Mouse (Mus musculus): Measurements from ENCODE around the gene Snd1. TPM values are rescaled to one million over a fixed set of nuclear protein-coding genes. Genes with fewer than 3 reads are reported as not detected.

The Snd1 gene
- total RNA-seq (2021), result 100 to 1,000 TPM; 115 to 117 TPM
- long read RNA-seq, transcript Snd1-201 (24 exons, 3,482 nt), result major isoform, 85 of 117 reads
- long read RNA-seq, partial matches to known transcripts, result 22 of 117 reads
- long read RNA-seq, other reads (novel, unspliced or antisense), result 10 of 117 reads

GRCm38 (mm10) chr6:28474839-28475238 lies at the start of gene Snd1:
Snd1 (plus strand) TSS chr6:28475139.
- DNase-seq (ENCODE audit: low spot score in 2 of 2), result no peak

GRCm38 (mm10) chr6:28427096-28427839 lies 47.7 kb upstream of the Snd1 start, which contains the start of gene Fscn3:
Fscn3 (plus strand) TSS chr6:28427789.
- DNase-seq (ENCODE audit: low spot score in 2 of 2), result no peak

GRCm38 (mm10) chr6:28428290-28428689 lies 46.6 kb upstream of the Snd1 start, which contains the start of gene Gcc1:
Gcc1 (minus strand) TSS chr6:28428390.
- no peak for DNase-seq (ENCODE audit: low spot score in 2 of 2)

DNA sequence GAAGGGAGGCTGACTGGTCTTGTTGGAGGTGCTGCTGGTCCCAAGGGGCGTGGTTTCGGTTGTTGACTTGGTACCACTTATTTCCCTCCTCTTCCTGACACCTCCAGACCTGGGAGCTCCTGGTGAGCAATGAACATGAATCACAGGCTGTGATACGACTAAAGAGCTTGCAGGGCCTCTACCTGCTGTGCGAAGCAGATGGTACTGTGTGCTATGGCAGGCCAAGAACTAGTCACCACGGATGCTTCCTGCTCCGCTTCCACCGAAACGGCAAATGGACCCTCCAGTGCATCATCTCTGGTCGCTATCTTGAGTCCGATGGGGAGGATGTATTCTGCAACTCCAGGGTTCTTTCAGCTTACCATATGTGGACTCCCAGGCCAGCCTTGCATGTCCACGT lies 45.1 kb upstream of the Snd1 start:
- DNase-seq (ENCODE audit: low spot score in 2 of 2), result no peak

DNA sequence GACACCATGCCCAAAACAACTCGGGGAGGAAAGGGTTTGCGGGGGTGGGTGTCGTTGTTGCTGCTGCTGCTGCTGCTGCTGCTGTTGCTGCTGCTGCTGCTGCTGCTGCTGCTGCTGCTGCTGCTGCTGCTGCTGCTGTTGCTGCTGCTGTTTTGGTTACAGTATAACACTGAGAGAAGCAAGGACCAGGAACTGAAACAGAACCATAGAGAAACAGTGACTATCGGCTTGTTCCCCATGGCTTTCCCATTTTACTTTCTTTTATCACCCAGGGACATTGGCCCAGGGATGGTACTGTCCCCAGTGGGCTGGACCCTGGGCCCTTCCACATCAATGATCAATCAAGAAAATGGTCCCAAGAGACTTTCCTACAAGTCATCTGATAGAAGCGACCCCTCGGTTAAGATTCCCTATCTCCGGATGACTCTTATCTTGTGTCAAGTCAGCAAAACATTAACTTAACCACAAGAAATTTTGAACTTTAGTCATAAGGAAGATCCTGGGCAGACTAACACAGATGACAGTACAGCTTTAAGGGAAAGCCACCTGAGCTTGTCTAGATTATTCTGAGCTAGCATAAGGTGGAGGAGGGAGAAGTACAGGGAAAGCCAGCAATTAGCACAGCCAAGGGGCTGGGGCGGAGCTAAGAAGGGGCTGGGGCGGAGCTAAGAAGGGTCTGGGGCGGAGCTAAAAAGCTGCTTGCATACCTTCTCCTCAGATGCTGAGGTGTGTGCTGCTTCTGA lies 44.0 kb upstream of the Snd1 start:
- no peak for DNase-seq (ENCODE audit: low spot score in 2 of 2)

DNA sequence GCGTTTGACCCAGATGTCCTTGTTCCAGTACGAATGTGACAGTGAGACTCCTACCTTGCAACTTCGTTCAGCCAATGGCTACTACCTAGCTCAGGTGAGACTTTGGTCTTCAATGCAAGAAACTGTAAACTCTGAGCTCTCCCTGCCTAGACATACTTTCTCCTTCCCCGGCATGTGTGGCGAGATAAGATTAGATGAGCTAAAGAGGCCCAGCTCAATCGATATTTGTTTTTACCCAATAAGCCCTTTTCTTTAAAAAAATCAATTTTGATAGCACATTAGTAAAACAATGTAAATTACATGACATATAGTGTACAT lies 43.4 kb upstream of the Snd1 start:
- no peak for DNase-seq (ENCODE audit: low spot score in 2 of 2)

- no peak for DNase-seq (ENCODE audit: low spot score in 2 of 2)
Measured at GRCm38 (mm10) chr6:28447937-28448336, 27.0 kb upstream of the Snd1 start.

GRCm38 (mm10) chr6:28449253-28449652 lies 25.7 kb upstream of the Snd1 start, which contains the start of gene Pax4:
Pax4 (minus strand) TSS chr6:28449353.
- no peak for DNase-seq (ENCODE audit: low spot score in 2 of 2)

DNA sequence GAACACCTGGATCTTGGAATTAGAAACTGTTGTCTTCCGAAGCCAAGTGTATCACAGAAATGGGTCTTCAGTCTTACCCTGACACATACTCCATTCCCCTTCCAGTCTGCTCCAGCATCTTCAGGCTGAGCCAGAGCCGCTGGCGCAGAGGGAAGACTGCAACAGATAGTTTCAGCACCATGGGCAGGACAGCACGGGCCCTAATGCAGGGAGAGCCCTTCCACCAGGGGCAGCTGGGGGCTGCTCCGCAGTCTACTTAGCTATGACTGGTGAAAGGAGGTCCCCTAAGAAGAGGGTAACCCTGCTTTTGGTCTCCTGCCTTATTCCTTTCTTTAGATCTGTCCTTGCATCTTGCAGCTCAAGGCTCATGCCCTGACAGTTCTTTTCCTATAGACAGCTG lies 24.5 kb upstream of the Snd1 start:
- DNase-seq (ENCODE audit: low spot score in 2 of 2), result no peak

DNA sequence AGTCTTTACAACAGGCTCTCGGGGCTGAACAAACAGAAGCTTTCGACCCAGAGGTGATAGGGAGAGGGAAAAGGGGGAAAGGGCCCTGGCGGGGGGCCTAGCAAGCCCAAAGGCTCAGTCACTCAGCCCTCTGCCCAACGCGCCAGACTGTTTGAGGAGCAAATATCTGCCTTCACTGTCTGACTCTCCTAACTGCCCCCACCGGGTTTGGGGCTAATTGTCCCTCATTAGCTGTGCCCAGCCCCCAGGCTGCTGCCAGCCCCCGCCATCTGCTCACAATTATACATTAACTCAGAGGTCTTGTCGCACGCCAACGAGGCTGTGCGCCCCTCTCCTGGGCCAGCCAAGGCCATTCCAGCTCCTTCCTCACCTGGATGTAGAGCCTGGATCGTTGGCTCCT lies 24.0 kb upstream of the Snd1 start:
- DNase-seq (ENCODE audit: low spot score in 2 of 2), result no peak

- no peak for DNase-seq (ENCODE audit: low spot score in 2 of 2)
Measured at GRCm38 (mm10) chr6:28459221-28459668, 15.7 kb upstream of the Snd1 start.

DNA sequence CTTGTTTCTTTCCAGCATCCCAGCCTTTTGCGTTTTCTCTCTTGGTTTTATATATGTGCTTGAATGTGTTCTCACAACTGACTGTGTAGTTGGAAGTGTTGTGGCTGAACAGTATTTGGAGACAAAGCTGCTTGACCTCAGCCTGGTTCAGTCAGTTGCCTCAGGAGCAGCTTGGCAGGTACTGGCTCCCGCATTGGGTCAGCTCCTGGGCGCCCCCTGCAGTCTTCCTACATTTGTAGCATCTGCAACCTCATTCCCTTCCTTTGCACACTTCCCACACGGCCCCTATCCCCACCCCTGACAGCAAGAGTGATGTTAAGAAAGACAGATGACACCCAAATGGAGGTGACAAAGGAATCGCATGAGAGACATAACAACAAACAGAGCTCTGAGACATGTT lies 14.4 kb upstream of the Snd1 start:
- DNase-seq (ENCODE audit: low spot score in 2 of 2), result peak in 1 of 2 experiments; percentile 74

DNA sequence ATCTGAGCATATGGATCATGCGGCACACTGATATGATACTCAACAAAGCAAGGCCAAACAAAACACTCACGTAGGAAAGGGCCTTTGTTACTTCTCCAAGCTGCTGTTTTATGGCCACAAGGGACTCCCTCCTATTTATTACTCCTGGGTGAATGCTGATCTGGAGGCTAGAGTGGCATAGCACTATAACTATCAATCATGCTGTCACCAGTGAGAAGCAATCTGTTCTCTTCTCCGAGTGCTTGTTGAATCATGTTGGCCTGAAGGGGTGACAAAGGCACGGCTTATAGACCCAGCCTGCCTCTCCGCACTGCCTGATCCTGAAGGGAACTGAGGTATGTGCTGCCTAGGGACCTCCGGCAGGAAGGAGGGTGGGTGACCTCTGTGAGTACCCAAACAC lies 10.3 kb upstream of the Snd1 start:
- no peak for DNase-seq (ENCODE audit: low spot score in 2 of 2)

GRCm38 (mm10) chr6:28470017-28470602 lies 4.8 kb upstream of the Snd1 start:
- DNase-seq (ENCODE audit: low spot score in 2 of 2), result no peak

DNA sequence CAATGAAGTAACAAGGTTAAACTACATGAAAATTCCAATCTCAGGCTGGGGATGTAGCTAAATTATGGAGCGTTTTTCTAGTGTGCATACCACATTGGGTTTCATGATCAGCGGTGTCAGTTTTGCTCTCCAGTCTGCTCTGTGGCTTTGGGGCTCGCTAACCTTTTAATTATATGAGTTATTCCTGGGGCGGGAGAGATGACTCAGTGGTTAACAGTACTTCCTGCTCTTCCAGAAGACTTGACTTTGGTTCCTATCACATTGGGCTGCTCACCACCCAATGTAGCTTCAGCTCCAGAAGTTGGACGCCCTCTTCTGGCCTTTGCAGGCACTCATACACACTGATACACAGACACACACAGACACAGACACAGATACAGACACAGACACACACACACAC lies 4.3 kb upstream of the Snd1 start:
- DNase-seq (ENCODE audit: low spot score in 2 of 2), result no peak

DNA sequence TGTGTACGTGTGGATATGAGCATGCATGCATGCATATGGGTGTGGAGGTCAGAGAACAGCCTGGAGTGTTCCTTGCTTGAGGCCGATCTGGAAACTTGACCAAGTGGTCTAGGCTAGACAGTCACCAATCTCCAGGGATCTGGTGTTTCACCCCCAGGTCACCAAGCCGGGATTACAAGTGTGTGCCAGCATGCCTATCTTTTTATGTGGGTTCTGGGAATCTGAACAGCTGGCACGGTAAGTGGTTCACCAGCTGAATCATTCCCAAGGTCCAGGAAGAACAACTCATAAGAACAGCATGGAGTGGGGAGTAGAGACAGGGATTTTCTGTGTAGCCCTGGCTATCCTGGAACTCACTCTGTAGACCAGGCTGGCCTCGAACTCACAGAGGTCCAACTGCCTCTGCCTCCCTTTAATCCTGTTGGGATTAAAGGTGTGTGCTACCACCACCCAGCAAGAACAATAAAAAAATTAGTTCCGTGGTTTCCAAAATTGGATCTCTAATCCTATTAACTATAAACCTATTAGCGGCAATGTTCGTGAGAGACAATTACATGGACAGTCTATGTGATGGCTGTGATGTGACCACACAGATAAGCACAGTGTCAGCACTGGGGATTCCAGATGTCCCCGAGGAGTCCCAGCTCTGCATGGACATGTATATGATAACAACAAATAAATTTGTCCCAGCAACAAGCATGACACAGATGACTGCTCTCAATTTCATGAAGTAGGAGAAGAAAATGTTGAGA lies 3.5 kb upstream of the Snd1 start:
- no peak for DNase-seq (ENCODE audit: low spot score in 2 of 2)

DNA sequence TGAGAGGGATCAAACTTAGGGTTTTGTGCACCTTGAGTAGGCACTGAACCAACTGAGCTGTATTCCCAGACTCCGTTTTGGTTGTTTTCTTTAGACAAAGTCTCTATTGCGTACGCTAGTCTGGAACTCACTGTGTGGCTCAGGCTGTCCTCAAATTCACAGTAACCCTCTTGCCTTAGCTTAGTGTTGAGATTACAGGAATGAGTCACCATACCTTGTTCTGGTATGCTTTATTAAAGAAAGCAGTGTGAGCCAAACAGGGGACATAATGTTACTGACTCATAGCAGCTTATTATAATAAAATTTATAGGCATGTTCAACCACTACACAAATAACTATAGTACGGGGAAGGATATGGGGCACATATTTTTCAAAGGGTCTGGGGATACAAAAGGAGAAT lies 728 bp upstream of the Snd1 start:
- no peak for DNase-seq (ENCODE audit: low spot score in 2 of 2)

DNA sequence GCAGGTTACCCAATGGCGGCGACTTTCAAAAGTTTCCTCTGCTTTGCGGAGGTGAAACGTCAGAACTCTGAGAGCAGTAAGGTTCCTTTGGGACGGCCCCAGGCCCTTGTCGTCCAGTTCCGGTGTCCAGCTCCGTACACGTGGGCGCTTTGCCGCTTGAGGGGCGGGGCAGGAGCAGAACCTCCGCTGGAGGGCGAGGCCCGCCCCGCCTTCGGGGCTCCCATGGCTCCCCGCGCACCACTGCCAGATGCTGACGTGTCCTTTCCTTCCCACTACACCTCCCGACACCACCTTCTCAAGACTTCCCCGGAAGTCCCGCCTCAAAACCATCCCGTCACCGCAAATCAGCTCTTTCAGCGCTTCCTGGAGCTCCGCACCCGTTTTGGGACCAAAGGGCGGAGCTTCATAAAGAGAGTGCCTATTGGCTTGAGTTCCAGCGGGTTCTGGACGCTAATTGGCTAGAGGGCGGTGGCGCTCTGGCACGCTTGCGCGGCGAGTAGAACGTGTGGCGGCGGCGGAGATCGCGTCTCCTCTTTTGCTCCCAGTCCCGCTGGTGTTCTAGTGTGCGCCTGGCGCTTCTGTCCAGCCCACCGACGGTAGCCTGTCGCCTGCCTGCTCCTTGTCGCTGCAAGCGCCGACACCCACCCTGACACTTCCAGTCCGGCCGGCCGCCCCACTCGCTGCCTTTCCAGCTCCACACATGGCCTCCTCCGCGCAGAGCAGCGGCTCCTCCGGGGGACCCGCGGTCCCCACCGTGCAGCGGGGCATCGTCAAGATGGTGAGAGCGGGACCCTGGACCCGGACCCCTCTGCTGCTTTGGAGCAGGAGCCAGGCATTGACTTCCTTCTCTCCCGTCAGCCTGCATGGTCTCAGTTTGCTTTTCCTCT lies 5.2 kb downstream of the Snd1 start:
- peak; percentile 99 for DNase-seq (ENCODE audit: low spot score in 2 of 2)

DNA sequence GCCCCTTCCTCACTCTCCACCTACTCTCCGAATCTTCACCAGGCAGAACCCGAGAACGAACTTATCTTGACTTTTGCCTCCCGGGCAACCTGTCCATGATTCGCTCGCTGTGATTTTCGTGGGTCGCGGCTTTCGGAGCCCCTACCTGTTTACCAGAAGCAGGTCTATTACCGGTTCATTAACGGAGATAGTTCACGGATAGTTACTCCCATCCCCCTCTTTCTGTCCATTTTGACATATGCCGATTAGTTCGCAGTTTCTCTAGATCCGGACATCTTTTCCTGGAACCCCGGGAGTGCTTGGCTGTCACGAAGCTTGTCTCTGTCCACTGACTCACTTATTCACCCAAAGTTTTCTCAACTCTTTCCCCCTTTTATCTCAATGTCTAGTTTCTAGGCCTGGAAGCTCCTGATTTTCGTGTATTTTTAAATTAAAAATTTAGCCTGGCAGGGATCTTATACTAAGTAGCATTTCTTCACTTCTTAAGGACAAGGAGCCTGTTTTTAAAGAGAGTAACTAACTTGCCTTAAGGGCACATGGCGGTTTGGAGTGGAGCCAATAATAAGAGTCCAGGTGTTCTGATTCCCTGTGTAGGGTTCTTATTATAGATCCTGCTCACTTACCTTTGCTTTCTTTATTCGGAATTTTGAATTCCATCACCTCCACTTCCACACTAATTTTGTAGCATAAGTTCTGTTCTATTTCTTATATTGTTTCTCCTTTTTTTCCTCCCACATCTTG lies 6.0 kb downstream of the Snd1 start:
- DNase-seq (ENCODE audit: low spot score in 2 of 2), result no peak

All from layer of hippocampus, adult 18-20 months (tissue).